Mouse (Mus musculus) stomach, postnatal 0 days (tissue): Measurements from ENCODE around the gene Rrad.

Experiments
- CTCF ChIP-seq: IDR thresholded peaks from 2 replicates; pipeline ENCODE4 v1.5.1; 2016; ENCODE audit warnings: antibody characterized with exemption, low read depth, mild to moderate bottlenecking, moderate library complexity
- EP300 ChIP-seq: optimal IDR thresholded peaks from 2 replicates; pipeline ENCODE3; 2016; ENCODE audit warnings: antibody characterized with exemption

DNA sequence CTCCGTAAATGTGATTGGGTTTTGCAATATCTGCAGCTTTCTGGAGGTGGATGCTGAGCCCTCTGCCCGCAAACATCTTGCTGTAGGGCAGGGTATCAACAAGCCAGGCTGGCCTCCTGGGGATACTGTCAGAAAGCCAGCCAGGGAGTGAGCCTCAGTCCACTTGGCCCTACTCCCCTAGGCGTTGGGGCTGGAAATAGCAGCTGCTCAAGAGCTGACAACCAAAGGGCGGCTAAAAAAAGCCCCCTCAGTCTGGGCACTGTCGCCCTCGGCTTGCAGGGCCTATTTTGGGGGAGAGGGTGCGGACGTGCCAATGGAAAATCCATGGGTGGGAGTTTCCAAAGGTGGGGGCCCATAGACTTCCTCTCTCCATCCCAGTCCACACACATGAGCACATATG, 21.9 kb downstream of the Rrad start:
- TF ChIP-seq CTCF = no peak
- TF ChIP-seq EP300 = no peak
